Comparison of ENCODE assay signal across 8 mouse cellular contexts in genomic region chrX:152342903-152343302, GRCm38 (mm10). TPM values are rescaled to one million over a fixed set of nuclear protein-coding genes. Genes with fewer than 3 reads are reported as not detected.
DNase-seq lines count a peak whose midpoint lies in the region; ATAC-seq and TF ChIP-seq lines count a peak whose summit lies in the region.

No protein-coding gene starts in this region.

- DNase-seq in lung, postnatal 4 days: no peak
- DNase-seq in forebrain, embryonic 11.5 days (ENCODE audit: low spot score): no peak
- no peak for DNase-seq in limb, embryonic 14.5 days (ENCODE audit: low spot score)
- no peak for DNase-seq in layer of hippocampus, adult 8-10 months (ENCODE audit: low spot score in 2 of 2)
- no peak for DNase-seq in Muller cell, postnatal 12 days (ENCODE audit: inconsistent ontology term)
- no peak for DNase-seq in frontal cortex, postnatal 36 days (ENCODE audit: low spot score in 2 of 2)

- no peak for TF ChIP-seq CTCF in small intestine, adult 2 months (IDR thresholded peaks at IDR 0.05; ENCODE audit: extremely low read depth, insufficient read length, insufficient replicate concordance, low read depth, low read length)

- no peak for TF ChIP-seq POLR2A in limb, embryonic 14.5 days (IDR thresholded peaks at IDR 0.05; ENCODE audit: borderline replicate concordance, extremely low read depth, insufficient read depth, insufficient read length)
- no peak for TF ChIP-seq POLR2A in small intestine, adult 2 months (IDR thresholded peaks at IDR 0.05; ENCODE audit: low read depth, low read length)

- WGBS in lung, embryonic 16.5 days: 23% methylated on average over 6 of the region's 6 CpGs
- 35% methylated on average over 6 of the region's 6 CpGs for WGBS in forebrain, embryonic 11.5 days
- WGBS in limb, embryonic 14.5 days: 30% methylated on average over 6 of the region's 6 CpGs
- 25% methylated on average over 6 of the region's 6 CpGs for WGBS in small intestine, adult 2 months

- H3K4me1 ChIP-seq in lung, embryonic 16.5 days (replicated peaks; ENCODE audit: control insufficient read depth, insufficient read depth, low read length): no peaks in the 10 kb centered on the region; the same call in 1 of the 2 replicates
- H3K4me1 ChIP-seq in forebrain, embryonic 11.5 days (replicated peaks; ENCODE audit: control insufficient read depth, insufficient read depth, low read length): no peaks in the 10 kb centered on the region
- H3K4me1 ChIP-seq in limb, embryonic 14.5 days (ENCODE audit: control insufficient read depth, insufficient read depth, low read length): no peaks in the 10 kb centered on the region
- H3K4me1 ChIP-seq in small intestine, adult 2 months (ENCODE audit: control insufficient read depth, insufficient read depth, insufficient read length, low read length): 0 out of 2 replicates have a peak, but pooled peaks cover 3% of the 10 kb centered on the region

- no peaks in the 10 kb centered on the region for H3K9me3 ChIP-seq in lung, embryonic 16.5 days (ENCODE audit: control insufficient read depth, low read length)
- H3K9me3 ChIP-seq in forebrain, embryonic 11.5 days (ENCODE audit: control insufficient read depth, low read length): no peaks in the 10 kb centered on the region
- no peaks in the 10 kb centered on the region for H3K9me3 ChIP-seq in limb, embryonic 14.5 days (ENCODE audit: control insufficient read depth, low read length)

- H3K27ac ChIP-seq in lung, embryonic 16.5 days (ENCODE audit: low read length): peak overlapping the region; percentile 86
- H3K27ac ChIP-seq in forebrain, embryonic 11.5 days (ENCODE audit: low read depth, low read length): peak overlapping the region; percentile 70
- H3K27ac ChIP-seq in limb, embryonic 14.5 days (replicated peaks; ENCODE audit: low read depth, low read length): peak overlapping the region; percentile 81
- H3K27ac ChIP-seq in small intestine, adult 2 months (ENCODE audit: insufficient read depth, low read depth, low read length): peak overlapping the region; percentile 54

- peak overlapping the region; percentile 65 for H3K4me3 ChIP-seq in lung, embryonic 16.5 days (ENCODE audit: low read length)
- H3K4me3 ChIP-seq in forebrain, embryonic 11.5 days (ENCODE audit: low read depth, low read length): peak overlapping the region; percentile 55; the same call in 1 of the 2 replicates
- H3K4me3 ChIP-seq in limb, embryonic 14.5 days (replicated peaks; ENCODE audit: low read length): peak overlapping the region; percentile 56
- peak overlapping the region; percentile 74 for H3K4me3 ChIP-seq in small intestine, adult 2 months (ENCODE audit: low read depth, low read length)

- 0 out of 2 replicates have a peak, but pooled peaks cover 2% of the 10 kb centered on the region for H3K36me3 ChIP-seq in lung, embryonic 16.5 days (ENCODE audit: control insufficient read depth, insufficient read depth, low read length)
- no peaks in the 10 kb centered on the region; the same call in 1 of the 2 replicates for H3K36me3 ChIP-seq in forebrain, embryonic 11.5 days (ENCODE audit: control insufficient read depth, insufficient read depth, low read length)
- H3K36me3 ChIP-seq in limb, embryonic 14.5 days (ENCODE audit: control insufficient read depth, insufficient read depth, low read length): peaks cover 18% of the 10 kb centered on the region
- no peaks in the 10 kb centered on the region for H3K36me3 ChIP-seq in small intestine, adult 2 months (ENCODE audit: control insufficient read depth, insufficient read depth, low read length)

- H3K27me3 ChIP-seq in lung, embryonic 16.5 days (ENCODE audit: control insufficient read depth, insufficient read depth, low read depth, low read length): peaks cover 12% of the 10 kb centered on the region
- H3K27me3 ChIP-seq in forebrain, embryonic 11.5 days (ENCODE audit: control insufficient read depth, insufficient read depth, low read length): peaks cover 31% of the 10 kb centered on the region
- peaks cover 4% of the 10 kb centered on the region; the same call in 1 of the 2 replicates for H3K27me3 ChIP-seq in limb, embryonic 14.5 days (ENCODE audit: control insufficient read depth, insufficient read depth, low read length)
- H3K27me3 ChIP-seq in small intestine, adult 2 months (ENCODE audit: control insufficient read depth, insufficient read depth, low read length): no peaks in the 10 kb centered on the region

- peak overlapping the region; percentile 60 for H3K9ac ChIP-seq in lung, embryonic 16.5 days (ENCODE audit: low read length)
- 0 out of 2 replicates have a peak overlapping the region, but pooled peaks have one; percentile 32 for H3K9ac ChIP-seq in forebrain, embryonic 11.5 days (ENCODE audit: low read length)
- H3K9ac ChIP-seq in limb, embryonic 14.5 days (ENCODE audit: low read depth, low read length, severe bottlenecking): no peak overlapping the region

- H3K4me2 ChIP-seq in lung, embryonic 16.5 days (ENCODE audit: low read depth, low read length): peak overlapping the region; percentile 46
- H3K4me2 ChIP-seq in forebrain, embryonic 11.5 days (ENCODE audit: low read depth, low read length, severe bottlenecking): peak overlapping the region; percentile 41; the same call in 1 of the 2 replicates
- peak overlapping the region; percentile 47 for H3K4me2 ChIP-seq in limb, embryonic 14.5 days (replicated peaks; ENCODE audit: low read depth, low read length, severe bottlenecking)

- no peak for ATAC-seq in lung, embryonic 16.5 days (ENCODE audit: low read depth)
- no peak for ATAC-seq in forebrain, embryonic 11.5 days (replicated peaks; ENCODE audit: low FRiP score)
- ATAC-seq in limb, embryonic 14.5 days (ENCODE audit: low FRiP score, low read depth): no peak

RNA-seq across cellular contexts. Expression of gene Tspyl2, which starts 0.7 kb away (rescaled TPM):
- 24.9 and 25.8 TPM in 2 replicates for polyA plus RNA-seq in lung, embryonic 16.5 days (2015; fragmentation: Nextera tagmentation; extraction: Ambion mirVana)
- polyA plus RNA-seq in forebrain, embryonic 11.5 days (2014; fragmentation: Nextera tagmentation; extraction: Ambion mirVana): 33.7 and 35.6 TPM in 2 replicates
- 81.3 and 113 TPM in 2 replicates for polyA plus RNA-seq in limb, embryonic 14.5 days (2012; rRNA removed)
- 24.0 and 24.2 TPM in 2 replicates for polyA plus RNA-seq in limb, embryonic 14.5 days (2014; fragmentation: Nextera tagmentation; extraction: Ambion mirVana)
- 3.2 and 8.2 TPM in 2 replicates for polyA plus RNA-seq in small intestine, adult 2 months (2012; rRNA removed)
- total RNA-seq in layer of hippocampus, adult 8-10 months (2022): 100 to 1,000 TPM; 116 to 139 (median 126) TPM

RNA-seq across cellular contexts. Expression of gene Kantr, which starts 15.6 kb away (rescaled TPM):
- polyA plus RNA-seq in lung, embryonic 16.5 days (2015; fragmentation: Nextera tagmentation; extraction: Ambion mirVana): 13.9 and 15.3 TPM in 2 replicates
- 16.6 and 19.5 TPM in 2 replicates for polyA plus RNA-seq in forebrain, embryonic 11.5 days (2014; fragmentation: Nextera tagmentation; extraction: Ambion mirVana)
- polyA plus RNA-seq in limb, embryonic 14.5 days (2012; rRNA removed): 17.9 and 23.1 TPM in 2 replicates
- polyA plus RNA-seq in limb, embryonic 14.5 days (2014; fragmentation: Nextera tagmentation; extraction: Ambion mirVana): 13.1 and 17.8 TPM in 2 replicates
- 0.95 and 1.4 TPM in 2 replicates for polyA plus RNA-seq in small intestine, adult 2 months (2012; rRNA removed)
- total RNA-seq in layer of hippocampus, adult 8-10 months (2022): 10 to 100 TPM; 47.9 to 60.3 (median 54.7) TPM

RNA-seq across cellular contexts. Expression of gene Gpr173, which starts 25.6 kb away (rescaled TPM):
- 3.0 and 3.1 TPM in 2 replicates for polyA plus RNA-seq in lung, embryonic 16.5 days (2015; fragmentation: Nextera tagmentation; extraction: Ambion mirVana)
- 7.1 and 8.0 TPM in 2 replicates for polyA plus RNA-seq in forebrain, embryonic 11.5 days (2014; fragmentation: Nextera tagmentation; extraction: Ambion mirVana)
- polyA plus RNA-seq in limb, embryonic 14.5 days (2012; rRNA removed): 13.0 and 16.7 TPM in 2 replicates
- polyA plus RNA-seq in limb, embryonic 14.5 days (2014; fragmentation: Nextera tagmentation; extraction: Ambion mirVana): 4.5 and 5.5 TPM in 2 replicates
- 0.23 and 0.47 TPM in 2 replicates for polyA plus RNA-seq in small intestine, adult 2 months (2012; rRNA removed)
- 10 to 100 TPM; 14.3 to 17.8 (median 15.6) TPM for total RNA-seq in layer of hippocampus, adult 8-10 months (2022)
